Mouse (Mus musculus): ENCODE data around the gene Lix1l. TPM values are rescaled to one million over a fixed set of nuclear protein-coding genes. Genes with fewer than 3 reads are reported as not detected.

Lix1l gene
- polyA plus RNA-seq, 2 experiments = 0.32 to 2.9 TPM

GRCm38 (mm10) chr3:96634928-96635879, 34.3 kb downstream of the Lix1l start, which contains the start of the genes Pex11b and Gm42957:
TSS of gene Pex11b (plus strand) at chr3:96635376.
TSS of gene Gm42957 (plus strand) at chr3:96635474.
- TF ChIP-seq CTCF (IDR thresholded peaks at IDR 0.05; ENCODE audit: low read depth) (peak; percentile 71), EP300 (IDR thresholded peaks at IDR 0.05; ENCODE audit: low read depth) (no peak)
- peaks cover 17 to 18% of the 10 kb centered on the region in 2 experiments for H3K4me1 ChIP-seq (replicated peaks; ENCODE audit: control insufficient read depth in 2 of 2, insufficient read depth in 2 of 2, low read length in 1 of 2)
- peaks cover 16% of the 10 kb centered on the region for H3K36me3 ChIP-seq (replicated peaks; ENCODE audit: control insufficient read depth, insufficient read depth, low read depth)
- peak within 1 kb of the TSS; percentile 99 for H3K9ac ChIP-seq (replicated peaks)
- H3K27ac ChIP-seq = peak within 1 kb of the TSS; percentile 71
- DNase-seq (ENCODE audit: low read depth in 3 of 3, low spot score in 3 of 3) (peak; percentile 55 to 67 (median 65)), ATAC-seq (ENCODE audit: insufficient read depth) (peak; percentile 90)
- H3K9me3 ChIP-seq (ENCODE audit: control insufficient read depth, low read length) = no peaks in the 10 kb centered on the region
- H3K27me3 ChIP-seq (ENCODE audit: control insufficient read depth, insufficient read depth, low read length) = no peaks in the 10 kb centered on the region
- peak within 1 kb of the TSS; percentile 85 to 99 for H3K4me3 ChIP-seq (ENCODE audit: insufficient read depth in 1 of 2, low read depth in 2 of 2, low read length in 2 of 2)
- 3% methylated on average over 60 of the region's 60 CpGs for WGBS (ENCODE audit: insufficient replicate concordance)
- peak within 1 kb of the TSS; percentile 93 for H3K4me2 ChIP-seq (ENCODE audit: low read depth)

- no peaks in the 10 kb centered on the region for H3K27me3 ChIP-seq (ENCODE audit: control insufficient read depth, insufficient read depth, low read length)
- H3K4me3 ChIP-seq (ENCODE audit: insufficient read depth in 1 of 2, low read depth in 2 of 2, low read length in 2 of 2) = peak overlapping the region; percentile 85 to 99
- 5% methylated on average over 15 of the region's 15 CpGs for WGBS (ENCODE audit: insufficient replicate concordance)
- DNase-seq (ENCODE audit: low read depth in 3 of 3, low spot score in 3 of 3) (no peak), ATAC-seq (ENCODE audit: insufficient read depth) (peak; percentile 25; the same call in 1 of the 2 replicates)
- peak overlapping the region; percentile 99 for H3K9ac ChIP-seq (replicated peaks)
- TF ChIP-seq EP300 (IDR thresholded peaks at IDR 0.05; ENCODE audit: low read depth) (no peak), CTCF (IDR thresholded peaks at IDR 0.05; ENCODE audit: low read depth) (no peak)
- H3K27ac ChIP-seq = peak overlapping the region; percentile 71
- peaks cover 16% of the 10 kb centered on the region for H3K36me3 ChIP-seq (replicated peaks; ENCODE audit: control insufficient read depth, insufficient read depth, low read depth)
- H3K9me3 ChIP-seq (ENCODE audit: control insufficient read depth, low read length) = no peaks in the 10 kb centered on the region
- peak overlapping the region; percentile 93 for H3K4me2 ChIP-seq (ENCODE audit: low read depth)
- H3K4me1 ChIP-seq (replicated peaks; ENCODE audit: control insufficient read depth in 2 of 2, insufficient read depth in 2 of 2, low read length in 1 of 2) = peaks cover 13% of the 10 kb centered on the region in 2 experiments
Observed at GRCm38 (mm10) chr3:96635906-96636305, 35.0 kb downstream of the Lix1l start.

GRCm38 (mm10) chr3:96636448-96636847, 35.5 kb downstream of the Lix1l start:
- WGBS (ENCODE audit: insufficient replicate concordance) = 48% methylated on average over 11 of the region's 11 CpGs
- ATAC-seq (ENCODE audit: insufficient read depth) = no peak
- Histone ChIP-seq H3K4me1 (replicated peaks; ENCODE audit: control insufficient read depth in 2 of 2, insufficient read depth in 2 of 2, low read length in 1 of 2) (peaks cover 11 to 13% of the 10 kb centered on the region in 2 experiments), H3K27ac (no peak overlapping the region), H3K9me3 (ENCODE audit: control insufficient read depth, low read length) (no peaks in the 10 kb centered on the region), H3K4me2 (ENCODE audit: low read depth) (peak overlapping the region; percentile 93), H3K36me3 (replicated peaks; ENCODE audit: control insufficient read depth, insufficient read depth, low read depth) (peaks cover 13% of the 10 kb centered on the region), H3K4me3 (ENCODE audit: insufficient read depth in 1 of 2, low read depth in 2 of 2, low read length in 2 of 2) (peak overlapping the region; percentile 6 to 99), H3K27me3 (ENCODE audit: control insufficient read depth, insufficient read depth, low read length) (no peaks in the 10 kb centered on the region), H3K9ac (replicated peaks) (peak overlapping the region; percentile 99)
- DNase-seq (ENCODE audit: low read depth in 3 of 3, low spot score in 3 of 3) = no peak
- TF ChIP-seq EP300 (IDR thresholded peaks at IDR 0.05; ENCODE audit: low read depth) (no peak), CTCF (IDR thresholded peaks at IDR 0.05; ENCODE audit: low read depth) (no peak)

GRCm38 (mm10) chr3:96639219-96639618, 38.3 kb downstream of the Lix1l start:
- Histone ChIP-seq H3K36me3 (replicated peaks; ENCODE audit: control insufficient read depth, insufficient read depth, low read depth) (no peaks in the 10 kb centered on the region; the same call in none of the 2 replicates), H3K9me3 (ENCODE audit: control insufficient read depth, low read length) (no peaks in the 10 kb centered on the region), H3K9ac (replicated peaks) (no peak overlapping the region), H3K4me3 (ENCODE audit: insufficient read depth in 1 of 2, low read depth in 2 of 2, low read length in 2 of 2) (no peak overlapping the region), H3K4me2 (ENCODE audit: low read depth) (no peak overlapping the region), H3K4me1 (replicated peaks; ENCODE audit: control insufficient read depth in 2 of 2, insufficient read depth in 2 of 2, low read length in 1 of 2) (peaks cover 11 to 13% of the 10 kb centered on the region in 2 experiments), H3K27ac (no peak overlapping the region), H3K27me3 (ENCODE audit: control insufficient read depth, insufficient read depth, low read length) (no peaks in the 10 kb centered on the region)
- ATAC-seq (ENCODE audit: insufficient read depth) = no peak
- TF ChIP-seq CTCF (IDR thresholded peaks at IDR 0.05; ENCODE audit: low read depth) = peak; percentile 84
- TF ChIP-seq EP300 (IDR thresholded peaks at IDR 0.05; ENCODE audit: low read depth) = no peak
- WGBS (ENCODE audit: insufficient replicate concordance) = 75% methylated on average over 1 of the region's 1 CpGs
- peak in 2 of 3 experiments; percentile 36 to 38 for DNase-seq (ENCODE audit: low read depth in 3 of 3, low spot score in 3 of 3)
